Mouse (Mus musculus) kidney, adult 2 months (tissue): ENCODE results near the gene Senp6. TPM values are rescaled to one million over a fixed set of nuclear protein-coding genes. Genes with fewer than 3 reads are reported as not detected.
"Not testable (repeated sequence)": the region's sequence is repeated elsewhere in the genome, so short reads cannot be mapped to it uniquely, and the experiment has no call there.

Experiments used
- DNase-seq: peaks from one replicate; pipeline ENCODE4 v3.0.0; 2021
- H3K27ac ChIP-seq: fragments of 200-500 bp; 2 replicates; pipeline ENCODE4 v1.5.1; 2012; ENCODE audit warnings: low read depth, low read length, control low read depth, inconsistent platforms; ENCODE audit not compliant: insufficient read depth
- H3K27me3 ChIP-seq: fragments of 200-500 bp; replicated peaks from 2 replicates; pipeline ENCODE4 v1.6.1; 2012; ENCODE audit warnings: mild to moderate bottlenecking, moderate library complexity, low read length, inconsistent platforms; ENCODE audit not compliant: control insufficient read depth, insufficient read depth
- H3K36me3 ChIP-seq: fragments of 200-500 bp; 2 replicates; pipeline ENCODE4 v1.6.1; 2012; ENCODE audit warnings: mild to moderate bottlenecking, moderate library complexity, low read length, inconsistent platforms; ENCODE audit not compliant: control insufficient read depth, insufficient read depth
- H3K4me1 ChIP-seq: fragments of 200-500 bp; 2 replicates; pipeline ENCODE4 v1.6.1; 2011; ENCODE audit warnings: low read length; ENCODE audit not compliant: control insufficient read depth, insufficient read depth
- H3K4me3 ChIP-seq: fragments of 200-500 bp; 2 replicates; pipeline ENCODE4 v1.5.1; 2011; ENCODE audit warnings: mild to moderate bottlenecking, low read depth, low read length, control low read depth; ENCODE audit not compliant: insufficient read depth
- CTCF ChIP-seq: fragments of 200-500 bp; conservative IDR thresholded peaks from 2 replicates; pipeline ENCODE4 v1.5.1; 2011; ENCODE audit warnings: low read depth, mild to moderate bottlenecking, control low read depth, low read length, moderate library complexity, mixed read lengths; ENCODE audit not compliant: insufficient read depth, insufficient read length
- POLR2A ChIP-seq: fragments of 200-500 bp; IDR thresholded peaks from one replicate; pipeline ENCODE4 v1.6.1; 2011; ENCODE audit warnings: low read depth, low read length, control low read depth
- WGBS: fragments of 180-500 bp; shearing (Covaris S2); methylation state at CpG from one replicate; pipeline ENCODE4 v1.1.7; 2018; 5-methylcytosine and 5-hydroxymethylcytosine counted together
- polyA plus RNA-seq: library from polyadenylated mRNA; depleted of rRNA; stranded (reverse); fragments of >200 nt; gene quantifications from 2 replicates; pipeline ENCODE4 v1.2.3, GENCODE M21; 2012

Gene Senp6
- polyA plus RNA-seq, 1 experiment = 23.9 TPM

- Histone ChIP-seq H3K27me3 (no peaks in the 10 kb centered on the region), H3K4me1 (peaks cover 38% of the 10 kb centered on the region), H3K36me3 (no peaks in the 10 kb centered on the region), H3K27ac (no peak overlapping the region), H3K4me3 (no peak overlapping the region)
- WGBS = 53% methylated on average over 1 of the region's 1 CpGs
- TF ChIP-seq CTCF (no peak), POLR2A (no peak)
- peak; percentile 34 for DNase-seq
These were observed 14.2 kb downstream of the Senp6 start for GRCm38 (mm10) chr9:80080941-80081340.

- WGBS = 36% methylated on average over 10 of the region's 10 CpGs
- Histone ChIP-seq H3K27ac (peak overlapping the region; percentile 3), H3K36me3 (no peaks in the 10 kb centered on the region), H3K4me1 (peaks cover 40% of the 10 kb centered on the region), H3K27me3 (no peaks in the 10 kb centered on the region), H3K4me3 (no peak overlapping the region)
- no peak for TF ChIP-seq POLR2A
- TF ChIP-seq CTCF = no peak
- DNase-seq = peak; percentile 82
These were observed 17.9 kb downstream of the Senp6 start for GRCm38 (mm10) chr9:80084429-80085092.

GRCm38 (mm10) chr9:80085665-80086064 is 19.0 kb downstream of the Senp6 start:
- TF ChIP-seq CTCF (no peak), POLR2A (no peak)
- Histone ChIP-seq H3K27me3 (no peaks in the 10 kb centered on the region), H3K36me3 (no peaks in the 10 kb centered on the region), H3K27ac (peak overlapping the region; percentile 23), H3K4me3 (no peak overlapping the region), H3K4me1 (peaks cover 37% of the 10 kb centered on the region)
- DNase-seq = peak; percentile 78
- 33% methylated on average over 2 of the region's 2 CpGs for WGBS

- H3K27ac ChIP-seq, H3K27me3 ChIP-seq, DNase-seq, H3K4me3 ChIP-seq, H3K36me3 ChIP-seq: not testable (repeated sequence)
- 97% methylated on average over 5 of the region's 6 CpGs for WGBS
- peaks cover 34% of the 10 kb centered on the region for H3K4me1 ChIP-seq
These were observed 19.7 kb downstream of the Senp6 start for GRCm38 (mm10) chr9:80086272-80086966.

GRCm38 (mm10) chr9:80089409-80089808 is 22.7 kb downstream of the Senp6 start:
- TF ChIP-seq CTCF (no peak), POLR2A (no peak)
- whole genome bisulfite sequencing = 47% methylated on average over 3 of the region's 3 CpGs
- H3K27ac ChIP-seq = no peak overlapping the region

GRCm38 (mm10) chr9:80096325-80096724 is 29.6 kb downstream of the Senp6 start:
- 80% methylated on average over 3 of the region's 3 CpGs for WGBS
- Histone ChIP-seq H3K27ac (no peak overlapping the region), H3K4me1 (0 out of 2 replicates have a peak, but pooled peaks cover 3% of the 10 kb centered on the region), H3K27me3 (no peaks in the 10 kb centered on the region), H3K4me3 (no peak overlapping the region), H3K36me3 (no peaks in the 10 kb centered on the region)
- DNase-seq = no peak
- TF ChIP-seq CTCF = no peak
- TF ChIP-seq POLR2A = no peak

More at GRCm38 (mm10) chr9:80089409-80089808, 22.7 kb downstream of the Senp6 start:
- Histone ChIP-seq H3K36me3 (no peaks in the 10 kb centered on the region), H3K4me1 (peaks cover 18% of the 10 kb centered on the region), H3K27me3 (no peaks in the 10 kb centered on the region), H3K4me3 (no peak overlapping the region)
- no peak for DNase-seq

GRCm38 (mm10) chr9:80145992-80146587 is 79.4 kb downstream of the Senp6 start:
- H3K27me3 ChIP-seq = no peaks in the 10 kb centered on the region

More at GRCm38 (mm10) chr9:80145992-80146587, 79.4 kb downstream of the Senp6 start:
- Histone ChIP-seq H3K4me3 (no peak overlapping the region), H3K4me1 (no peaks in the 10 kb centered on the region; the same call in 1 of the 2 replicates), H3K27ac (no peak overlapping the region), H3K36me3 (peaks cover 5% of the 10 kb centered on the region)
- 43% methylated on average over 10 of the region's 10 CpGs for WGBS
- DNase-seq = peak; percentile 43
- no peak for TF ChIP-seq POLR2A
- no peak for TF ChIP-seq CTCF
